Mouse (Mus musculus): ENCODE measurements around the gene Ddx50. TPM values are rescaled to one million over a fixed set of nuclear protein-coding genes. Genes with fewer than 3 reads are reported as not detected.

Ddx50 gene
- polyA plus RNA-seq, 1 experiment = 21.0 TPM

GRCm38 (mm10) chr10:62570126-62570871 lies 80.7 kb downstream of the Ddx50 start:
- no peaks in the 10 kb centered on the region for H3K4me1 ChIP-seq (ENCODE audit: control insufficient read depth, insufficient read depth, low read length)
- no peak overlapping the region for H3K27ac ChIP-seq (ENCODE audit: control insufficient read depth, insufficient read depth, low read depth, low read length)
- no peaks in the 10 kb centered on the region for H3K27me3 ChIP-seq (ENCODE audit: control insufficient read depth, insufficient read depth, low read length)
- H3K4me3 ChIP-seq (ENCODE audit: control insufficient read depth, low read depth, low read length) = no peak overlapping the region
- no peak for TF ChIP-seq CTCF (IDR thresholded peaks at IDR 0.05; ENCODE audit: control insufficient read depth, insufficient read depth, insufficient replicate concordance, low read depth, low read length)
- no peak for TF ChIP-seq POLR2A (IDR thresholded peaks at IDR 0.05; ENCODE audit: control insufficient read depth, low read depth, low read length)
- peaks cover 6% of the 10 kb centered on the region for H3K36me3 ChIP-seq (ENCODE audit: control insufficient read depth, insufficient read depth, low read length)

GRCm38 (mm10) chr10:62568861-62569260 lies 82.2 kb downstream of the Ddx50 start:
- no peaks in the 10 kb centered on the region for H3K4me1 ChIP-seq (ENCODE audit: control insufficient read depth, insufficient read depth, low read length)
- no peaks in the 10 kb centered on the region for H3K27me3 ChIP-seq (ENCODE audit: control insufficient read depth, insufficient read depth, low read length)
- H3K36me3 ChIP-seq (ENCODE audit: control insufficient read depth, insufficient read depth, low read length) = peaks cover 6% of the 10 kb centered on the region
- no peak overlapping the region for H3K27ac ChIP-seq (ENCODE audit: control insufficient read depth, insufficient read depth, low read depth, low read length)
- TF ChIP-seq CTCF (IDR thresholded peaks at IDR 0.05; ENCODE audit: control insufficient read depth, insufficient read depth, insufficient replicate concordance, low read depth, low read length) = no peak
- no peak for TF ChIP-seq POLR2A (IDR thresholded peaks at IDR 0.05; ENCODE audit: control insufficient read depth, low read depth, low read length)
- H3K4me3 ChIP-seq (ENCODE audit: control insufficient read depth, low read depth, low read length) = no peak overlapping the region

Other genes with a start within 250 kb of the Ddx50 start
- gene Hkdc1, start 228.7 kb downstream of the Ddx50 start, polyA plus RNA-seq (2012; rRNA removed) = 0.02 and 0.25 TPM in 2 replicates
- gene 4930507D05Rik, start 201.7 kb downstream of the Ddx50 start, polyA plus RNA-seq (2012; rRNA removed) = 5.3 and 6.2 TPM in 2 replicates
- gene Supv3l1, start 201.5 kb downstream of the Ddx50 start, polyA plus RNA-seq (2012; rRNA removed) = 15.1 and 15.3 TPM in 2 replicates
- 94.3 and 104 TPM in 2 replicates for gene Vps26a, start 164.4 kb downstream of the Ddx50 start, polyA plus RNA-seq (2012; rRNA removed)
- 18.0 and 20.5 TPM in 2 replicates for gene Srgn, start 123.8 kb downstream of the Ddx50 start, polyA plus RNA-seq (2012; rRNA removed)
- gene Kif1bp, start 72.8 kb downstream of the Ddx50 start, polyA plus RNA-seq (2012; rRNA removed) = 41.7 and 47.4 TPM in 2 replicates
- 15.7 and 18.1 TPM in 2 replicates for gene Ddx21, start 48.9 kb downstream of the Ddx50 start, polyA plus RNA-seq (2012; rRNA removed)
- gene Stox1, start 74.9 kb upstream of the Ddx50 start, polyA plus RNA-seq (2012; rRNA removed) = 0.31 and 0.83 TPM in 2 replicates
- 79.8 and 94.1 TPM in 2 replicates for gene Ccar1, start 141.1 kb upstream of the Ddx50 start, polyA plus RNA-seq (2012; rRNA removed)